Mouse (Mus musculus): ENCODE data around the gene Gbgt1. TPM values are rescaled to one million over a fixed set of nuclear protein-coding genes. Genes with fewer than 3 reads are reported as not detected.
"Not testable (repeated sequence)": the region's sequence is repeated elsewhere in the genome, so short reads cannot be mapped to it uniquely, and the experiment has no call there.

Gene Gbgt1
- polyA plus RNA-seq, 1 experiment from 2014 or later = 3.7 TPM

GRCm38 (mm10) chr2:28506291-28506690, 9.6 kb downstream of the Gbgt1 start:
- H3K36me3 ChIP-seq = no peaks in the 10 kb centered on the region
- H3K4me2 ChIP-seq (replicated peaks) = no peak overlapping the region
- 83% methylated on average over 6 of the region's 6 CpGs for WGBS
- ATAC-seq = no peak
- no peak overlapping the region for H3K4me3 ChIP-seq (replicated peaks)
- no peaks in the 10 kb centered on the region for H3K9me3 ChIP-seq
- H3K27me3 ChIP-seq (replicated peaks) = no peaks in the 10 kb centered on the region
- no peak overlapping the region for H3K27ac ChIP-seq
- no peaks in the 10 kb centered on the region for H3K4me1 ChIP-seq (replicated peaks)
- H3K9ac ChIP-seq = no peak overlapping the region

- not testable (repeated sequence) for H3K27ac ChIP-seq; H3K9ac ChIP-seq; H3K36me3 ChIP-seq; H3K4me1 ChIP-seq (replicated peaks); H3K9me3 ChIP-seq; ATAC-seq; H3K4me3 ChIP-seq (replicated peaks); H3K4me2 ChIP-seq (replicated peaks); H3K27me3 ChIP-seq (replicated peaks)
- WGBS = 53% methylated on average over 5 of the region's 5 CpGs
Observed at GRCm38 (mm10) chr2:28511600-28511999, 14.9 kb downstream of the Gbgt1 start.

GRCm38 (mm10) chr2:28512798-28513401, 16.2 kb downstream of the Gbgt1 start, which contains the start of gene Ralgds:
TSS of gene Ralgds (plus strand) at chr2:28513125.
- H3K9me3 ChIP-seq = no peaks in the 10 kb centered on the region
- H3K27ac ChIP-seq = peak within 1 kb of the TSS; percentile 78
- H3K27me3 ChIP-seq (replicated peaks) = no peaks in the 10 kb centered on the region
- peak within 1 kb of the TSS; percentile 81 for H3K9ac ChIP-seq
- peak; percentile 86 for ATAC-seq
- H3K4me3 ChIP-seq (replicated peaks) = peak within 1 kb of the TSS; percentile 78
- peak within 1 kb of the TSS; percentile 98 for H3K4me2 ChIP-seq (replicated peaks)
- H3K36me3 ChIP-seq = no peaks in the 10 kb centered on the region
- H3K4me1 ChIP-seq (replicated peaks) = peaks cover 17% of the 10 kb centered on the region
- WGBS = under 1% methylated on average over 68 of the region's 71 CpGs

- Histone ChIP-seq H3K4me2 (replicated peaks) (peak overlapping the region; percentile 98), H3K4me3 (replicated peaks) (peak overlapping the region; percentile 78), H3K9ac (peak overlapping the region; percentile 81), H3K36me3 (no peaks in the 10 kb centered on the region), H3K27me3 (replicated peaks) (no peaks in the 10 kb centered on the region), H3K27ac (peak overlapping the region; percentile 78), H3K4me1 (replicated peaks) (peaks cover 21% of the 10 kb centered on the region), H3K9me3 (no peaks in the 10 kb centered on the region)
- ATAC-seq = peak; percentile 61
- WGBS = 4% methylated on average over 47 of the region's 47 CpGs
Observed at GRCm38 (mm10) chr2:28513431-28514370, 17.0 kb downstream of the Gbgt1 start.

GRCm38 (mm10) chr2:28514489-28514888, 17.8 kb downstream of the Gbgt1 start:
- peak overlapping the region; percentile 78; the same call in 1 of the 2 replicates for H3K4me3 ChIP-seq (replicated peaks)
- no peak overlapping the region for H3K27ac ChIP-seq
- peak overlapping the region; percentile 98 for H3K4me2 ChIP-seq (replicated peaks)
- no peaks in the 10 kb centered on the region for H3K36me3 ChIP-seq
- H3K4me1 ChIP-seq (replicated peaks) = peaks cover 21% of the 10 kb centered on the region
- no peaks in the 10 kb centered on the region for H3K27me3 ChIP-seq (replicated peaks)
- no peaks in the 10 kb centered on the region for H3K9me3 ChIP-seq
- WGBS = 26% methylated on average over 5 of the region's 5 CpGs
- ATAC-seq = no peak
- H3K9ac ChIP-seq = peak overlapping the region; percentile 81; the same call in 1 of the 2 replicates

- Histone ChIP-seq H3K9me3 (no peaks in the 10 kb centered on the region), H3K27ac (peak overlapping the region; percentile 13; the same call in 1 of the 2 replicates), H3K4me1 (replicated peaks) (peaks cover 24% of the 10 kb centered on the region), H3K4me3 (replicated peaks) (no peak overlapping the region), H3K4me2 (replicated peaks) (no peak overlapping the region), H3K36me3 (no peaks in the 10 kb centered on the region), H3K27me3 (replicated peaks) (no peaks in the 10 kb centered on the region), H3K9ac (no peak overlapping the region)
- WGBS = 36% methylated on average over 5 of the region's 5 CpGs
- peak; percentile 37 for ATAC-seq
Observed at GRCm38 (mm10) chr2:28517206-28517909, 20.7 kb downstream of the Gbgt1 start.

GRCm38 (mm10) chr2:28518231-28518630, 21.5 kb downstream of the Gbgt1 start:
- Histone ChIP-seq H3K9ac (no peak overlapping the region), H3K4me1 (replicated peaks) (peaks cover 24% of the 10 kb centered on the region), H3K9me3 (no peaks in the 10 kb centered on the region), H3K4me2 (replicated peaks) (no peak overlapping the region), H3K36me3 (no peaks in the 10 kb centered on the region), H3K4me3 (replicated peaks) (no peak overlapping the region), H3K27me3 (replicated peaks) (no peaks in the 10 kb centered on the region), H3K27ac (no peak overlapping the region)
- ATAC-seq = no peak
- 37% methylated on average over 2 of the region's 2 CpGs for WGBS

GRCm38 (mm10) chr2:28520581-28520980, 23.9 kb downstream of the Gbgt1 start:
- WGBS = 89% methylated on average over 5 of the region's 5 CpGs
- Histone ChIP-seq H3K4me3 (replicated peaks) (no peak overlapping the region), H3K27ac (no peak overlapping the region), H3K9ac (no peak overlapping the region), H3K36me3 (no peaks in the 10 kb centered on the region), H3K9me3 (no peaks in the 10 kb centered on the region), H3K27me3 (replicated peaks) (no peaks in the 10 kb centered on the region), H3K4me1 (replicated peaks) (peaks cover 36% of the 10 kb centered on the region), H3K4me2 (replicated peaks) (no peak overlapping the region)
- no peak for ATAC-seq

- no peak for ATAC-seq
- WGBS = 85% methylated on average over 6 of the region's 6 CpGs
- Histone ChIP-seq H3K9me3 (no peaks in the 10 kb centered on the region), H3K27ac (no peak overlapping the region), H3K4me3 (replicated peaks) (no peak overlapping the region), H3K4me2 (replicated peaks) (no peak overlapping the region), H3K9ac (no peak overlapping the region), H3K4me1 (replicated peaks) (peaks cover 47% of the 10 kb centered on the region), H3K27me3 (replicated peaks) (no peaks in the 10 kb centered on the region), H3K36me3 (no peaks in the 10 kb centered on the region)
Observed at GRCm38 (mm10) chr2:28521571-28522151, 25.0 kb downstream of the Gbgt1 start.

DNA sequence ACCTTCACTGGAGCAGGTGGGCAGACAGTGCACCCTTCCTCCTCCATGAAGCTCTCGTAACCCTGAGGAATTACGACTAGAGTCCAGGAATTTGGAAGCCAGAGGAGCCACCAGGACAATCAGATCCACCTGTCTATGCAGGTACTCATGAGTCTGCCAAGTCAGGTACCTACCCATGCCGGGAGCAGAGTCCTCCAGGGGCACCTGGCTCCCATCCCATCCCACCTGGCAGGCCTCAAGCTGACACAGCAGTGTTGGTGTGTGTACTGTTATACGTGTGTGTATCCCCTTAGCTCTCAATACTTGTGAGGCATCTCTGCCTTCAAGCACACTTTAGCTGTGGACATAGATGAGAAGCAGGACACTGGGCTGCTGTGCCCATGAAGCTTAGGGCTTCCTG, 25.5 kb downstream of the Gbgt1 start:
- WGBS = 79% methylated on average over 4 of the region's 4 CpGs
- H3K9ac ChIP-seq = no peak overlapping the region
- no peak for ATAC-seq
- H3K27ac ChIP-seq = no peak overlapping the region
- no peaks in the 10 kb centered on the region for H3K36me3 ChIP-seq
- H3K4me1 ChIP-seq (replicated peaks) = peaks cover 50% of the 10 kb centered on the region
- H3K4me2 ChIP-seq (replicated peaks) = no peak overlapping the region
- H3K4me3 ChIP-seq (replicated peaks) = no peak overlapping the region
- no peaks in the 10 kb centered on the region for H3K9me3 ChIP-seq
- no peaks in the 10 kb centered on the region for H3K27me3 ChIP-seq (replicated peaks)

DNA sequence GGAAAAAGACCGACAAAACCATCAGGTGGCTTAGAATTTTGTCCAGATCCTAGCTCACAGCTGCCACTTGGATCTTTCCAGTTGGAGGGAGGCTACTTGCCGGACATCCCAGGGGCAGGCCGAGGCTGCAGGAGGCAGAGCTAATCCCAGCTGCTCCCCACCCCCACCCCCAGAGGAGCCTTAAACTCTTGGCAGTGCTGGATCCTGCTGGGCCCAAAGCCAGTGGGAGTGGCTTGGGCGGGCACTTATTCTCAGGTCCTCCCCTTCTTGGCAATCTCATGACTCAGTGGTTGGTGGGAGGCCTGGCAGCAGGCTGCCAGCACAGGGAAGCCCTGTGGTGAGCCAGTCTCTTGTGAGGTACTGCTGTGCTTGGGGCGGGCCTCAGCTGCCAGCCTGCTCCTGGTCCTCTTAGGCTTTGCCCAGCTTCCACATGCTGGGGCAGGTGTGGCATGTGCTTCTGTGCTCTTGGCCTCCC, 27.0 kb downstream of the Gbgt1 start:
- Histone ChIP-seq H3K9ac (no peak overlapping the region), H3K9me3 (no peaks in the 10 kb centered on the region), H3K27ac (peak overlapping the region; percentile 54; the same call in 1 of the 2 replicates), H3K4me1 (replicated peaks) (peaks cover 40% of the 10 kb centered on the region), H3K27me3 (replicated peaks) (no peaks in the 10 kb centered on the region), H3K4me2 (replicated peaks) (no peak overlapping the region), H3K4me3 (replicated peaks) (no peak overlapping the region), H3K36me3 (no peaks in the 10 kb centered on the region)
- peak; percentile 61 for ATAC-seq
- 24% methylated on average over 5 of the region's 5 CpGs for WGBS

DNA sequence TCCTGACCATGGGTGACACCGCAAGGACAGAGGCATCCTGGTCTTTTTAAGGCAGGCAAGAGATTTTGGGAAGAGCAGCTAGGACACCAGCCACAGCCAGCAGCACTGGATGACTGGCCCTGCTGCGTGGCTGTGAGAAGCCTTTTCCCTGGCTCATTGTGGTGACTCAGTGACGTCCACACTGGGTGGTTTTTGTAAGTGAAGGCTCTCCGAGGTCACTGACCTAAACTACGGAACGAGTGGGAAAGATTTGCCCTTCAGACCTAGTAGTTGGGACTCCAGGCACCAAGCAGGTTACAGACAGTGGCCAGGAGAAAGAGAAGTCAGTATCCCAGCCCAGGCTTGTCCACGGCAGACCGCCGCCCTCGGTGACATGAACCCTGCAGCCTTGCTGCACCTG, 27.7 kb downstream of the Gbgt1 start:
- no peaks in the 10 kb centered on the region for H3K36me3 ChIP-seq
- 80% methylated on average over 10 of the region's 10 CpGs for WGBS
- no peak overlapping the region for H3K9ac ChIP-seq
- no peak overlapping the region for H3K4me2 ChIP-seq (replicated peaks)
- no peaks in the 10 kb centered on the region for H3K27me3 ChIP-seq (replicated peaks)
- peaks cover 40% of the 10 kb centered on the region for H3K4me1 ChIP-seq (replicated peaks)
- H3K4me3 ChIP-seq (replicated peaks) = no peak overlapping the region
- ATAC-seq = no peak
- no peaks in the 10 kb centered on the region for H3K9me3 ChIP-seq
- peak overlapping the region; percentile 54; the same call in 1 of the 2 replicates for H3K27ac ChIP-seq
